Mouse (Mus musculus): ENCODE results near the gene Ripk3. TPM values are rescaled to one million over a fixed set of nuclear protein-coding genes. Genes with fewer than 3 reads are reported as not detected.
"Not testable (repeated sequence)": the region's sequence is repeated elsewhere in the genome, so short reads cannot be mapped to it uniquely, and the experiment has no call there.

The Ripk3 gene
- total RNA-seq, 2 experiments from 2014 or later: 23.1 to 87.0 TPM

GRCm38 (mm10) chr14:55767519-55768414 lies 20.9 kb downstream of the Ripk3 start:
- ATAC-seq (replicated peaks; ENCODE audit: low FRiP score, low TSS enrichment, poor library complexity, severe bottlenecking): peak; percentile 58

GRCm38 (mm10) chr14:55765696-55766095 lies 23.0 kb downstream of the Ripk3 start, which contains the start of gene Ltb4r1:
Gene Ltb4r1, plus strand, starts transcription at chr14:55765962.
- no peak for ATAC-seq (replicated peaks; ENCODE audit: low FRiP score, low TSS enrichment, poor library complexity, severe bottlenecking)

GRCm38 (mm10) chr14:55763166-55763565 lies 25.5 kb downstream of the Ripk3 start:
- ATAC-seq (replicated peaks; ENCODE audit: low FRiP score, low TSS enrichment, poor library complexity, severe bottlenecking): no peak

GRCm38 (mm10) chr14:55762001-55762821 lies 26.5 kb downstream of the Ripk3 start:
- 0 out of 2 replicates have a peak, but pooled peaks have one; percentile 7 for ATAC-seq (replicated peaks; ENCODE audit: low FRiP score, low TSS enrichment, poor library complexity, severe bottlenecking)

- no peak for ATAC-seq (replicated peaks; ENCODE audit: low FRiP score, low TSS enrichment, poor library complexity, severe bottlenecking)
Observed at GRCm38 (mm10) chr14:55761163-55761562, 27.5 kb downstream of the Ripk3 start, which contains the start of gene Ltb4r2. Gene Ltb4r2, plus strand, starts transcription at chr14:55761428.

GRCm38 (mm10) chr14:55760156-55760555 lies 28.5 kb downstream of the Ripk3 start:
- not testable (repeated sequence) for ATAC-seq (replicated peaks; ENCODE audit: low FRiP score, low TSS enrichment, poor library complexity, severe bottlenecking)

- ATAC-seq (replicated peaks; ENCODE audit: low FRiP score, low TSS enrichment, poor library complexity, severe bottlenecking): peak; percentile 55
Observed at GRCm38 (mm10) chr14:55758363-55758784, 30.3 kb downstream of the Ripk3 start, which contains the start of gene Cideb. Gene Cideb, minus strand, starts transcription at chr14:55758458.

- ATAC-seq (replicated peaks; ENCODE audit: low FRiP score, low TSS enrichment, poor library complexity, severe bottlenecking): no peak
Observed at GRCm38 (mm10) chr14:55757566-55757965, 31.1 kb downstream of the Ripk3 start.

GRCm38 (mm10) chr14:55747051-55747847 lies 41.4 kb downstream of the Ripk3 start:
- ATAC-seq (replicated peaks; ENCODE audit: low FRiP score, low TSS enrichment, poor library complexity, severe bottlenecking): no peak

- ATAC-seq (replicated peaks; ENCODE audit: low FRiP score, low TSS enrichment, poor library complexity, severe bottlenecking): no peak
Observed at GRCm38 (mm10) chr14:55745861-55746237, 42.8 kb downstream of the Ripk3 start.

- peak; percentile 65 for ATAC-seq (replicated peaks; ENCODE audit: low FRiP score, low TSS enrichment, poor library complexity, severe bottlenecking)
Observed at GRCm38 (mm10) chr14:55745180-55745860, 43.3 kb downstream of the Ripk3 start, which contains the start of the genes Dhrs1 and Nop9. Gene Dhrs1, minus strand, starts transcription at chr14:55745690. Gene Nop9, plus strand, starts transcription at chr14:55745693.

- peak; percentile 62 for ATAC-seq (replicated peaks; ENCODE audit: low FRiP score, low TSS enrichment, poor library complexity, severe bottlenecking)
Observed at GRCm38 (mm10) chr14:55743711-55744110, 45.0 kb downstream of the Ripk3 start.

- ATAC-seq (replicated peaks; ENCODE audit: low FRiP score, low TSS enrichment, poor library complexity, severe bottlenecking): no peak
Observed at GRCm38 (mm10) chr14:55737086-55737687, 51.5 kb downstream of the Ripk3 start.

- no peak for ATAC-seq (replicated peaks; ENCODE audit: low FRiP score, low TSS enrichment, poor library complexity, severe bottlenecking)
Observed at GRCm38 (mm10) chr14:55735758-55736157, 52.9 kb downstream of the Ripk3 start.

GRCm38 (mm10) chr14:55735334-55735733 lies 53.3 kb downstream of the Ripk3 start:
- no peak for ATAC-seq (replicated peaks; ENCODE audit: low FRiP score, low TSS enrichment, poor library complexity, severe bottlenecking)

Data from megakaryocyte-erythroid progenitor cell, adult 5-6 weeks (primary cell).